In genomic region chr9:46327706-46328571, GRCm38 (mm10) we compare ENCODE assay signal across 9 mouse cellular contexts. TPM values are rescaled to one million over a fixed set of nuclear protein-coding genes. Genes with fewer than 3 reads are reported as not detected.
DNase-seq lines count a peak whose midpoint lies in the region; ATAC-seq and TF ChIP-seq lines count a peak whose summit lies in the region.
"Had no signal": no experiment of that assay in that cellular context is flagged by ENCODE, and none has a peak within 500 bp of the region (broad histone marks: within the 10 kb centered on the region; RNA-seq: fewer than 3 reads in every experiment).

No protein-coding gene starts in this region.

- ATAC-seq in lung, embryonic 16.5 days (ENCODE audit: low read depth): no peak
- ATAC-seq in common myeloid progenitor, adult 5-6 weeks (replicated peaks; ENCODE audit: low read depth, poor library complexity, severe bottlenecking): 0 out of 2 replicates have a peak, but pooled peaks have one; percentile 39
- peak; percentile 39; the same call in 1 of the 2 replicates for ATAC-seq in hindbrain, embryonic 15.5 days (ENCODE audit: low FRiP score, low read depth)
- no peak for ATAC-seq in midbrain, embryonic 14.5 days (ENCODE audit: low FRiP score, low TSS enrichment)

- no peaks in the 10 kb centered on the region for H3K36me3 ChIP-seq in lung, embryonic 16.5 days (ENCODE audit: control insufficient read depth, insufficient read depth, low read length)
- no peaks in the 10 kb centered on the region for H3K36me3 ChIP-seq in hindbrain, embryonic 15.5 days
- no peaks in the 10 kb centered on the region for H3K36me3 ChIP-seq in midbrain, embryonic 14.5 days (ENCODE audit: control insufficient read depth, insufficient read depth, low read length)

- 72% methylated on average over 25 of the region's 25 CpGs for WGBS in lung, embryonic 16.5 days
- WGBS in hindbrain, embryonic 15.5 days: 41% methylated on average over 25 of the region's 25 CpGs
- WGBS in midbrain, embryonic 14.5 days: 58% methylated on average over 25 of the region's 25 CpGs
- WGBS in lung, adult 2 months: 82% methylated on average over 25 of the region's 25 CpGs

- TF ChIP-seq POLR2A in lung, adult 2 months (IDR thresholded peaks at IDR 0.05; ENCODE audit: borderline replicate concordance, extremely low read depth, low read depth, low read length): no peak

- no peaks in the 10 kb centered on the region for H3K9me3 ChIP-seq in lung, embryonic 16.5 days (ENCODE audit: control insufficient read depth, low read length)
- H3K9me3 ChIP-seq in hindbrain, embryonic 15.5 days: no peaks in the 10 kb centered on the region
- H3K9me3 ChIP-seq in midbrain, embryonic 14.5 days (ENCODE audit: control insufficient read depth, low read length): no peaks in the 10 kb centered on the region

- TF ChIP-seq CTCF in lung, adult 2 months (IDR thresholded peaks at IDR 0.05; ENCODE audit: insufficient read depth, low read length): no peak

- H3K27me3 ChIP-seq in lung, embryonic 16.5 days (ENCODE audit: control insufficient read depth, insufficient read depth, low read depth, low read length): no peaks in the 10 kb centered on the region; the same call in 1 of the 2 replicates
- H3K27me3 ChIP-seq in hindbrain, embryonic 15.5 days: no peaks in the 10 kb centered on the region
- H3K27me3 ChIP-seq in midbrain, embryonic 14.5 days (ENCODE audit: control insufficient read depth, insufficient read depth, low read length): no peaks in the 10 kb centered on the region

- H3K4me3 ChIP-seq in lung, embryonic 16.5 days (ENCODE audit: low read length): no peak overlapping the region; the same call in 1 of the 2 replicates
- no peak overlapping the region for H3K4me3 ChIP-seq in hindbrain, embryonic 15.5 days
- H3K4me3 ChIP-seq in midbrain, embryonic 14.5 days (replicated peaks; ENCODE audit: low read depth, low read length): no peak overlapping the region
- H3K4me3 ChIP-seq in lung, adult 2 months (replicated peaks; ENCODE audit: extremely low read depth, low read depth, low read length): no peak overlapping the region

- peaks cover 7% of the 10 kb centered on the region; the same call in 1 of the 2 replicates for H3K4me1 ChIP-seq in lung, embryonic 16.5 days (replicated peaks; ENCODE audit: control insufficient read depth, insufficient read depth, low read length)
- peaks cover 22% of the 10 kb centered on the region for H3K4me1 ChIP-seq in hindbrain, embryonic 15.5 days (replicated peaks)
- peaks cover 21% of the 10 kb centered on the region for H3K4me1 ChIP-seq in midbrain, embryonic 14.5 days (ENCODE audit: control insufficient read depth, insufficient read depth, low read length)
- H3K4me1 ChIP-seq in lung, adult 2 months (ENCODE audit: control insufficient read depth, insufficient read depth, low read length): no peaks in the 10 kb centered on the region

- no peak for DNase-seq in lung, postnatal 25 days (ENCODE audit: low spot score)
- peak; percentile 51 for DNase-seq in midbrain, embryonic 14.5 days
- DNase-seq in adrenal gland, adult (ENCODE audit: inconsistent age in 2 of 2, low spot score in 1 of 2): no peak
- DNase-seq in kidney, postnatal 14 days: no peak
- no peak for DNase-seq in lung, adult 2 months

- peak overlapping the region; percentile 66 for H3K4me2 ChIP-seq in lung, embryonic 16.5 days (ENCODE audit: low read depth, low read length)
- peak overlapping the region; percentile 50 for H3K4me2 ChIP-seq in hindbrain, embryonic 15.5 days
- peak overlapping the region; percentile 51 for H3K4me2 ChIP-seq in midbrain, embryonic 14.5 days (ENCODE audit: low read length)

- H3K9ac ChIP-seq in lung, embryonic 16.5 days (ENCODE audit: low read length): peak overlapping the region; percentile 67
- no peak overlapping the region for H3K9ac ChIP-seq in hindbrain, embryonic 15.5 days
- peak overlapping the region; percentile 50 for H3K9ac ChIP-seq in midbrain, embryonic 14.5 days (replicated peaks; ENCODE audit: low read length)

- no peak overlapping the region for H3K27ac ChIP-seq in lung, embryonic 16.5 days (ENCODE audit: low read length)
- H3K27ac ChIP-seq in hindbrain, embryonic 15.5 days (replicated peaks): peak overlapping the region; percentile 77
- H3K27ac ChIP-seq in midbrain, embryonic 14.5 days (replicated peaks; ENCODE audit: low read depth, low read length): peak overlapping the region; percentile 87

RNA-seq across cellular contexts. Expression of gene 4931429L15Rik, which starts 8.2 kb away (rescaled TPM):
- not detected in 2 replicates for polyA plus RNA-seq in lung, embryonic 16.5 days (2015; fragmentation: Nextera tagmentation; extraction: Ambion mirVana)
- not detected in 2 replicates for total RNA-seq in common myeloid progenitor, adult 5-6 weeks (2017)
- 0.13 TPM in 1 of 2 replicates, not detected in the other for polyA plus RNA-seq in hindbrain, embryonic 15.5 days (2015; fragmentation: Nextera tagmentation; extraction: Ambion mirVana)
- polyA plus RNA-seq in midbrain, embryonic 14.5 days (2014; fragmentation: Nextera tagmentation; extraction: Ambion mirVana): not detected in 2 replicates
- polyA plus RNA-seq in lung, adult 2 months (2012; rRNA removed): not detected in 2 replicates
- total RNA-seq: neutrophil, adult 5-6 weeks had no signal

RNA-seq across cellular contexts. Expression of gene Bud13, which starts 45.1 kb away (rescaled TPM):
- polyA plus RNA-seq in lung, embryonic 16.5 days (2015; fragmentation: Nextera tagmentation; extraction: Ambion mirVana): 23.3 and 26.8 TPM in 2 replicates
- 12.1 and 16.4 TPM in 2 replicates for total RNA-seq in common myeloid progenitor, adult 5-6 weeks (2017)
- polyA plus RNA-seq in hindbrain, embryonic 15.5 days (2015; fragmentation: Nextera tagmentation; extraction: Ambion mirVana): 15.6 and 18.1 TPM in 2 replicates
- polyA plus RNA-seq in midbrain, embryonic 14.5 days (2014; fragmentation: Nextera tagmentation; extraction: Ambion mirVana): 15.5 and 16.9 TPM in 2 replicates
- polyA plus RNA-seq in lung, adult 2 months (2012; rRNA removed): 8.4 and 10.0 TPM in 2 replicates

RNA-seq across cellular contexts. Expression of gene Zpr1, which starts 55.1 kb away (rescaled TPM):
- polyA plus RNA-seq in lung, embryonic 16.5 days (2015; fragmentation: Nextera tagmentation; extraction: Ambion mirVana): 44.8 and 46.6 TPM in 2 replicates
- 50.0 and 51.2 TPM in 2 replicates for total RNA-seq in common myeloid progenitor, adult 5-6 weeks (2017)
- polyA plus RNA-seq in hindbrain, embryonic 15.5 days (2015; fragmentation: Nextera tagmentation; extraction: Ambion mirVana): 55.7 and 60.3 TPM in 2 replicates
- polyA plus RNA-seq in midbrain, embryonic 14.5 days (2014; fragmentation: Nextera tagmentation; extraction: Ambion mirVana): 55.3 and 60.3 TPM in 2 replicates
- polyA plus RNA-seq in lung, adult 2 months (2012; rRNA removed): 15.4 and 16.2 TPM in 2 replicates

RNA-seq across cellular contexts. Expression of gene Apoa5, which starts 59.5 kb away (rescaled TPM):
- polyA plus RNA-seq in lung, embryonic 16.5 days (2015; fragmentation: Nextera tagmentation; extraction: Ambion mirVana): not detected in 2 replicates
- not detected in 2 replicates for total RNA-seq in common myeloid progenitor, adult 5-6 weeks (2017)
- polyA plus RNA-seq in hindbrain, embryonic 15.5 days (2015; fragmentation: Nextera tagmentation; extraction: Ambion mirVana): not detected in 2 replicates
- not detected in 2 replicates for polyA plus RNA-seq in midbrain, embryonic 14.5 days (2014; fragmentation: Nextera tagmentation; extraction: Ambion mirVana)
- polyA plus RNA-seq in lung, adult 2 months (2012; rRNA removed): 0.25 and 0.67 TPM in 2 replicates
- total RNA-seq: neutrophil, adult 5-6 weeks had no signal

Comparison
In these comparisons a context has a peak if more than half of its experiments do, and no peak if none do; other contexts are left out.
1. ATAC-seq: peak in common myeloid progenitor, adult 5-6 weeks (single experiment) and hindbrain, embryonic 15.5 days (single experiment); none in lung, embryonic 16.5 days (single experiment) and midbrain, embryonic 14.5 days (single experiment).
2. Peak in every context shown above with its lines, with median percentiles within 50 percentile points of each other: H3K4me2 ChIP-seq.